ENCODE assay signal across 8 mouse cellular contexts in the genomic region with DNA sequence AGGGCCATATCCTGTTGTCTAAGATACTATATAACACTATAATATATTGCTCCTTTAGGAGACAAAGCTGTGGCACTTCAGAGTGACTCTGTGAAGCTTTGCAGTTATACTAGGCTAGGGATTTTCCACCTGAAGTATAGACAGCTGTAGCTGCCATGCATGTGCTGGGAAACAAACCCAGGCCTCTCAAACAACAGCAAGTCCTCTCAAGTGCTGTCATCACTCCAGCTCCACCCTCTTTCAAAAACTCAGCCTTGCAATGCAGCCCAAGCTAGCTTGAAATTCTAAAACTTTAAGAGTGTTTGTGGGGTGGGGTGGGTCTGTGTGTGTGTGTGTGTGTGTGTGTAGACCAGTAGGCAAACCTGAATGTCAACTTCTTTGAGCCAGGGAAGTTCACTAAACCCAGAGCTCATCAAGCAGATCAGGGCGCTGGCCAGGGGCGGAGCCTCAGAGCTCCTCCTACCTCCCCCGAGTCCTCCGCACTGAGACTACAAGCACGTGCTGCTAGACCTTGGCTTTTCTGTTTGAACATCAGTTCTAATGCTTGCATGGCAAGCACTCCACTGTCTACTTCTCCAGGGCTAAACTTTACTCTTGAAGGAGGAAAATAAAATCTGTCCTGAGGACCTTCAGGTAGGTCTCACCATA. TPM values are rescaled to one million over a fixed set of nuclear protein-coding genes. Genes with fewer than 3 reads are reported as not detected.
DNase-seq lines count a peak whose midpoint lies in the region; ATAC-seq and TF ChIP-seq lines count a peak whose summit lies in the region.

No protein-coding gene starts in this region.

- H3K4me1 ChIP-seq in hindbrain, embryonic 11.5 days (replicated peaks; ENCODE audit: control insufficient read depth, insufficient read depth, low read length) = no peaks in the 10 kb centered on the region
- H3K4me1 ChIP-seq in hindbrain, postnatal 0 days (ENCODE audit: insufficient read depth, low read length) = no peaks in the 10 kb centered on the region
- H3K4me1 ChIP-seq in heart, embryonic 16.5 days (ENCODE audit: control insufficient read depth, insufficient read depth, low read length) = peaks cover 10% of the 10 kb centered on the region
- H3K4me1 ChIP-seq in limb, embryonic 14.5 days (ENCODE audit: control insufficient read depth, insufficient read depth, low read length) = no peaks in the 10 kb centered on the region
- H3K4me1 ChIP-seq in neural tube, embryonic 13.5 days (replicated peaks) = no peaks in the 10 kb centered on the region

- H3K4me3 ChIP-seq in hindbrain, embryonic 11.5 days (ENCODE audit: low read depth, low read length) = no peak overlapping the region
- no peak overlapping the region for H3K4me3 ChIP-seq in hindbrain, postnatal 0 days (ENCODE audit: low read length)
- H3K4me3 ChIP-seq in heart, embryonic 16.5 days (ENCODE audit: low read length) = no peak overlapping the region
- no peak overlapping the region for H3K4me3 ChIP-seq in limb, embryonic 14.5 days (replicated peaks; ENCODE audit: low read length)
- H3K4me3 ChIP-seq in neural tube, embryonic 13.5 days = no peak overlapping the region

- H3K9me3 ChIP-seq in hindbrain, embryonic 11.5 days (ENCODE audit: control insufficient read depth, low read length) = no peaks in the 10 kb centered on the region
- H3K9me3 ChIP-seq in hindbrain, postnatal 0 days (ENCODE audit: low read length) = no peaks in the 10 kb centered on the region
- no peaks in the 10 kb centered on the region for H3K9me3 ChIP-seq in heart, embryonic 16.5 days (replicated peaks; ENCODE audit: control insufficient read depth, low read length)
- no peaks in the 10 kb centered on the region for H3K9me3 ChIP-seq in limb, embryonic 14.5 days (ENCODE audit: control insufficient read depth, low read length)
- H3K9me3 ChIP-seq in neural tube, embryonic 13.5 days = no peaks in the 10 kb centered on the region

- no peak overlapping the region for H3K27ac ChIP-seq in hindbrain, embryonic 11.5 days (ENCODE audit: low read depth, low read length)
- H3K27ac ChIP-seq in hindbrain, postnatal 0 days = no peak overlapping the region
- peak overlapping the region; percentile 27; the same call in 1 of the 2 replicates for H3K27ac ChIP-seq in heart, embryonic 16.5 days (ENCODE audit: low read length)
- H3K27ac ChIP-seq in limb, embryonic 14.5 days (replicated peaks; ENCODE audit: low read depth, low read length) = no peak overlapping the region
- no peak overlapping the region for H3K27ac ChIP-seq in neural tube, embryonic 13.5 days (replicated peaks)

- ATAC-seq in hindbrain, embryonic 11.5 days (ENCODE audit: low FRiP score) = peak; percentile 51
- no peak for ATAC-seq in hindbrain, postnatal 0 days
- peak; percentile 88 for ATAC-seq in heart, embryonic 16.5 days (replicated peaks; ENCODE audit: extremely low read depth, insufficient read depth, low FRiP score)
- no peak for ATAC-seq in limb, embryonic 14.5 days (ENCODE audit: low FRiP score, low read depth)
- no peak for ATAC-seq in neural tube, embryonic 13.5 days (ENCODE audit: low read depth)

- H3K4me2 ChIP-seq in hindbrain, embryonic 11.5 days (replicated peaks; ENCODE audit: low read depth, low read length) = no peak overlapping the region
- no peak overlapping the region for H3K4me2 ChIP-seq in hindbrain, postnatal 0 days (ENCODE audit: low read depth, low read length)
- H3K4me2 ChIP-seq in heart, embryonic 16.5 days (ENCODE audit: low read depth, low read length) = peak overlapping the region; percentile 50
- no peak overlapping the region for H3K4me2 ChIP-seq in limb, embryonic 14.5 days (replicated peaks; ENCODE audit: low read depth, low read length, severe bottlenecking)
- H3K4me2 ChIP-seq in neural tube, embryonic 13.5 days = 0 out of 2 replicates have a peak overlapping the region, but pooled peaks have one; percentile 18

- no peaks in the 10 kb centered on the region for H3K36me3 ChIP-seq in hindbrain, embryonic 11.5 days (ENCODE audit: control insufficient read depth, insufficient read depth, low read length)
- no peaks in the 10 kb centered on the region for H3K36me3 ChIP-seq in hindbrain, postnatal 0 days (ENCODE audit: insufficient read depth, low read length)
- H3K36me3 ChIP-seq in heart, embryonic 16.5 days (ENCODE audit: control insufficient read depth, insufficient read depth) = no peaks in the 10 kb centered on the region
- no peaks in the 10 kb centered on the region for H3K36me3 ChIP-seq in limb, embryonic 14.5 days (ENCODE audit: control insufficient read depth, insufficient read depth, low read length)
- no peaks in the 10 kb centered on the region for H3K36me3 ChIP-seq in neural tube, embryonic 13.5 days

- TF ChIP-seq POLR2A in limb, embryonic 14.5 days (IDR thresholded peaks at IDR 0.05; ENCODE audit: borderline replicate concordance, extremely low read depth, insufficient read depth, insufficient read length) = no peak

- DNase-seq in hindbrain, embryonic 11.5 days (ENCODE audit: low spot score) = peak; percentile 16
- DNase-seq in hindbrain, postnatal 0 days (ENCODE audit: low spot score) = no peak
- peak; percentile 38 for DNase-seq in limb, embryonic 14.5 days (ENCODE audit: low spot score)
- no peak for DNase-seq in right cerebral cortex, postnatal 36 days (ENCODE audit: low spot score in 2 of 2)
- no peak for DNase-seq in cerebellum, adult 9-11 months
- DNase-seq in right cerebral cortex, adult 18-20 months = no peak

- H3K9ac ChIP-seq in hindbrain, embryonic 11.5 days (ENCODE audit: low read depth, low read length) = no peak overlapping the region
- no peak overlapping the region for H3K9ac ChIP-seq in hindbrain, postnatal 0 days (replicated peaks; ENCODE audit: low read length)
- H3K9ac ChIP-seq in heart, embryonic 16.5 days (ENCODE audit: low read length) = no peak overlapping the region
- H3K9ac ChIP-seq in limb, embryonic 14.5 days (ENCODE audit: low read depth, low read length, severe bottlenecking) = no peak overlapping the region
- H3K9ac ChIP-seq in neural tube, embryonic 13.5 days = no peak overlapping the region

- no peaks in the 10 kb centered on the region for H3K27me3 ChIP-seq in hindbrain, embryonic 11.5 days (ENCODE audit: control insufficient read depth, insufficient read depth, low read length)
- H3K27me3 ChIP-seq in hindbrain, postnatal 0 days (ENCODE audit: insufficient read depth, low read length) = no peaks in the 10 kb centered on the region
- H3K27me3 ChIP-seq in heart, embryonic 16.5 days (ENCODE audit: control insufficient read depth, insufficient read depth, low read length) = peaks cover 10% of the 10 kb centered on the region
- H3K27me3 ChIP-seq in limb, embryonic 14.5 days (ENCODE audit: control insufficient read depth, insufficient read depth, low read length) = no peaks in the 10 kb centered on the region
- H3K27me3 ChIP-seq in neural tube, embryonic 13.5 days = no peaks in the 10 kb centered on the region

- no peak for TF ChIP-seq CTCF in hindbrain, postnatal 0 days (IDR thresholded peaks at IDR 0.05; ENCODE audit: low read depth)

- 10% methylated on average over 5 of the region's 5 CpGs for WGBS in hindbrain, embryonic 11.5 days
- WGBS in hindbrain, postnatal 0 days = 7% methylated on average over 5 of the region's 5 CpGs
- WGBS in heart, embryonic 16.5 days = 5% methylated on average over 5 of the region's 5 CpGs
- 8% methylated on average over 5 of the region's 5 CpGs for WGBS in limb, embryonic 14.5 days
- 10% methylated on average over 5 of the region's 5 CpGs for WGBS in neural tube, embryonic 13.5 days

RNA-seq across cellular contexts. Expression of a gene that starts 5.5 kb away (rescaled TPM):
- polyA plus RNA-seq in hindbrain, embryonic 11.5 days (2014; fragmentation: Nextera tagmentation; extraction: Ambion mirVana) = 0.25 and 0.86 TPM in 2 replicates
- total RNA-seq in hindbrain, postnatal 0 days (2014; rRNA removed) = not detected in 2 replicates
- not detected in 2 replicates for polyA plus RNA-seq in hindbrain, postnatal 0 days (2015; fragmentation: Nextera tagmentation; extraction: Ambion mirVana)
- 0.14 and 0.15 TPM in 2 replicates for polyA plus RNA-seq in heart, embryonic 16.5 days (2015; fragmentation: Nextera tagmentation; extraction: Ambion mirVana)
- polyA plus RNA-seq in limb, embryonic 14.5 days (2012; rRNA removed) = 0.24 and 0.41 TPM in 2 replicates
- 1.2 and 1.4 TPM in 2 replicates for polyA plus RNA-seq in limb, embryonic 14.5 days (2014; fragmentation: Nextera tagmentation; extraction: Ambion mirVana)
- polyA plus RNA-seq in neural tube, embryonic 13.5 days (2015; fragmentation: Nextera tagmentation; extraction: Ambion mirVana) = 0.20 TPM in 1 of 2 replicates, not detected in the other

RNA-seq across cellular contexts. Expression of a gene that starts 56.4 kb away (rescaled TPM):
- 0.05 and 0.08 TPM in 2 replicates for polyA plus RNA-seq in hindbrain, embryonic 11.5 days (2014; fragmentation: Nextera tagmentation; extraction: Ambion mirVana)
- 0.40 and 0.68 TPM in 2 replicates for total RNA-seq in hindbrain, postnatal 0 days (2014; rRNA removed)
- polyA plus RNA-seq in hindbrain, postnatal 0 days (2015; fragmentation: Nextera tagmentation; extraction: Ambion mirVana) = 0.13 and 0.19 TPM in 2 replicates
- 0.12 TPM in 2 replicates for polyA plus RNA-seq in heart, embryonic 16.5 days (2015; fragmentation: Nextera tagmentation; extraction: Ambion mirVana)
- 0.10 and 0.11 TPM in 2 replicates for polyA plus RNA-seq in limb, embryonic 14.5 days (2012; rRNA removed)
- polyA plus RNA-seq in limb, embryonic 14.5 days (2014; fragmentation: Nextera tagmentation; extraction: Ambion mirVana) = 0.17 TPM in 1 of 2 replicates, not detected in the other
- 0.06 TPM in 1 of 2 replicates, not detected in the other for polyA plus RNA-seq in neural tube, embryonic 13.5 days (2015; fragmentation: Nextera tagmentation; extraction: Ambion mirVana)

Comparison
In these comparisons a context has a peak if more than half of its experiments do, and no peak if none do; other contexts are left out.
1. ATAC-seq: peak in hindbrain, embryonic 11.5 days (single experiment) and heart, embryonic 16.5 days (single experiment); none in hindbrain, postnatal 0 days (single experiment), limb, embryonic 14.5 days (single experiment) and neural tube, embryonic 13.5 days (single experiment).
2. DNase-seq: peak in hindbrain, embryonic 11.5 days (single experiment) and limb, embryonic 14.5 days (single experiment); none in hindbrain, postnatal 0 days (single experiment), right cerebral cortex, postnatal 36 days (0 of 2), cerebellum, adult 9-11 months (single experiment) and right cerebral cortex, adult 18-20 months (single experiment).
3. H3K4me2 ChIP-seq: peak in heart, embryonic 16.5 days (single experiment) and neural tube, embryonic 13.5 days (single experiment); none in hindbrain, embryonic 11.5 days (single experiment), hindbrain, postnatal 0 days (single experiment) and limb, embryonic 14.5 days (single experiment).